Mouse (Mus musculus) mesoderm, embryonic 11.5 days (tissue): Measurements from ENCODE around the gene Tpx2.

Source experiments
- DNase-seq: peaks from one replicate; pipeline ENCODE4 v3.0.0-alpha.2; 2012; ENCODE audit warnings: low read depth, low spot score

Tpx2 gene

GRCm38 (mm10) chr2:152944013-152944412 lies 96.2 kb downstream of the Tpx2 start:
- DNase-seq, result no peak
